Mouse (Mus musculus): ENCODE results near the gene Abl2. TPM values are rescaled to one million over a fixed set of nuclear protein-coding genes. Genes with fewer than 3 reads are reported as not detected.

Gene Abl2
- polyA plus RNA-seq, 1 experiment from 2014 or later, result 4.2 TPM

DNA sequence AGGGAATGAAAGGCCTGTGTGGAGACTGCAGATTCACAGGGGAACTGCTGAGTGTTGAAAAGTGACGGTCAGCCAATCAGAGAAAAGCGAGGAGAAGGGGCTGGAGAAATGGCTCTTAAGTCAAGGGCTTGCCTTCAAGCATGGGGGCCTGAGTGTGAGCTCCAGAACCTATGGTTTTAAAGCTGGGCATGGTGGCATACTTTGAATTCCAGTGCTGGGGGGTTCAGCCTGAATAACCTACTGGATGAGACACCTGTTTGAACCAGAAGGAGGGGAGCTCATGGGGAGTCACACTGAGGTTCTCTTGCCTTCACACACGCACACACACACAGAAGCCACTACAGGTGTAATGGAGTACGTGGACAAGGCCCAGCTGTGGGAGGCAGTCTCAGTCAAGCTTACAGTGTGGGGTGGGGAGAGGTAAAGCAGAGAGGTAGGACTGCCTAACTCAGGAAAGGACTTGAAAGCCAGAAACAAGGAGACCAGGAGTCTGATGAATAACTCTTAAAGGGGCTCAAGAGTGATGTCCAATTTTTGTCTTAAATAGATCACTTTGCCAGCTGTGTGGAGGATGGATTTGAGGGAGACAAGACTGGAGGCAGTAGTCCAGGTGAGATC lies 61.8 kb downstream of the Abl2 start:
- WGBS, result 53% methylated on average over 4 of the region's 4 CpGs
- H3K27ac ChIP-seq (replicated peaks in 1 of 2; ENCODE audit: control insufficient read depth in 1 of 2, insufficient read depth in 1 of 2, low read depth in 2 of 2, low read length in 2 of 2), result no peak overlapping the region
- ATAC-seq (ENCODE audit: insufficient number of reproducible peaks, insufficient read depth, low FRiP score, low read depth), result no peak

GRCm38 (mm10) chr1:156620951-156621350 lies 62.4 kb downstream of the Abl2 start:
- Histone ChIP-seq H3K36me3 (ENCODE audit: control insufficient read depth, insufficient read depth, low read length) (peaks cover 24% of the 10 kb centered on the region), H3K27ac (replicated peaks in 1 of 2; ENCODE audit: control insufficient read depth in 1 of 2, insufficient read depth in 1 of 2, low read depth in 2 of 2, low read length in 2 of 2) (no peak overlapping the region), H3K27me3 (ENCODE audit: control insufficient read depth, insufficient read depth, low read length) (no peaks in the 10 kb centered on the region), H3K4me3 (ENCODE audit: control insufficient read depth in 1 of 2, insufficient read depth in 1 of 2, low read depth in 1 of 2, low read length in 2 of 2) (no peak overlapping the region), H3K4me1 (ENCODE audit: control insufficient read depth in 2 of 2, insufficient read depth in 2 of 2, low read length in 2 of 2) (peaks cover 8 to 26% of the 10 kb centered on the region in 2 experiments), H3K9ac (ENCODE audit: low read length) (no peak overlapping the region), H3K9me3 (ENCODE audit: control insufficient read depth, low read length) (no peaks in the 10 kb centered on the region), H3K4me2 (ENCODE audit: low read length) (no peak overlapping the region)
- 83% methylated on average over 3 of the region's 3 CpGs for WGBS
- no peak for ATAC-seq (ENCODE audit: insufficient number of reproducible peaks, insufficient read depth, low FRiP score, low read depth)

More for the DNA sequence above, 61.8 kb downstream of the Abl2 start:
- Histone ChIP-seq H3K27me3 (ENCODE audit: control insufficient read depth, insufficient read depth, low read length) (no peaks in the 10 kb centered on the region), H3K9me3 (ENCODE audit: control insufficient read depth, low read length) (no peaks in the 10 kb centered on the region), H3K4me3 (ENCODE audit: control insufficient read depth in 1 of 2, insufficient read depth in 1 of 2, low read depth in 1 of 2, low read length in 2 of 2) (no peak overlapping the region), H3K9ac (ENCODE audit: low read length) (no peak overlapping the region), H3K36me3 (ENCODE audit: control insufficient read depth, insufficient read depth, low read length) (peaks cover 19% of the 10 kb centered on the region), H3K4me1 (ENCODE audit: control insufficient read depth in 2 of 2, insufficient read depth in 2 of 2, low read length in 2 of 2) (peaks cover 12 to 31% of the 10 kb centered on the region in 2 experiments), H3K4me2 (ENCODE audit: low read length) (no peak overlapping the region)

DNA sequence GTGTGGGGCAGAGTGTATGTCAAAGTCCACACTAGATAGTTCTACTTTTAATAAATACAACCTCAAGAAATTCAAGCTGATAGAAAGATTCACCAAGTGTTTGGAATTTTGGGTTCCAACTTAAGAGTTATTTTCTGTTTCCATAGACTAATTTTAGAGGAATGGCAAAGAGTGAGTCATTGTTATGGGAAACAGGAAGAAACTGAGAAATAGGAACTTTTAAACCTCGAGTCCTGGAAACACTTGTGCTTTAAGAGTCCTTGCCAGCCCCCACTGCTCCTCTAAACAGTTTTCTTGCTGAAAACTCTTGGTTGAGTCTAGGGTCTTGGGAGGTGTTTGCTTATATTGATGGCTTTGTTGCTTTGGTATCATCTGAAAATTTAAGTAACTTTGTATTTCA lies 65.6 kb downstream of the Abl2 start:
- 65% methylated on average over 1 of the region's 1 CpGs for WGBS
- Histone ChIP-seq H3K27me3 (ENCODE audit: control insufficient read depth, insufficient read depth, low read length) (no peaks in the 10 kb centered on the region), H3K4me1 (ENCODE audit: control insufficient read depth in 2 of 2, insufficient read depth in 2 of 2, low read length in 2 of 2) (peaks cover 4 to 6% of the 10 kb centered on the region in 2 experiments; a peak in 3 of 4 replicates), H3K27ac (replicated peaks in 1 of 2; ENCODE audit: control insufficient read depth in 1 of 2, insufficient read depth in 1 of 2, low read depth in 2 of 2, low read length in 2 of 2) (no peak overlapping the region), H3K36me3 (ENCODE audit: control insufficient read depth, insufficient read depth, low read length) (peaks cover 35% of the 10 kb centered on the region), H3K4me3 (ENCODE audit: control insufficient read depth in 1 of 2, insufficient read depth in 1 of 2, low read depth in 1 of 2, low read length in 2 of 2) (no peak overlapping the region), H3K4me2 (ENCODE audit: low read length) (no peak overlapping the region), H3K9me3 (ENCODE audit: control insufficient read depth, low read length) (no peaks in the 10 kb centered on the region), H3K9ac (ENCODE audit: low read length) (no peak overlapping the region)
- no peak for ATAC-seq (ENCODE audit: insufficient number of reproducible peaks, insufficient read depth, low FRiP score, low read depth)

DNA sequence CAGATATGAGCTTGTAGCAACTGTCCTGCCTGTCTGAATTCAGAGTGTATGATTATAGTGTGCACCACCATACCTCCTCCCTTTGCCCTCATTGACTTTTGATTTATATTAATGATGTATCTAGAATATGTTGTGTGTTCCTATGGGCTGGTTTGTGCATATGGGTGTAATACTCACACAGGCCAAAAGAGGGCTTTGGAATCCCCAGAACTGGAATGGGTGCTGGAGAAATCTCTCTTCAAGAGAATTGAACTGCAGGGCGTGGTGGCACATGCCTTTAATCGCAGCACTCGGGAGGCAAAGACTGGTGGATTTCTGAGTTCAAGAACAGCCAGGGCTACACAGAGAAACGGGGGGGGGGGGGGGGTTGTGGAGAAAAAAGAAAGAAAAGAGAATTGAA lies 68.1 kb downstream of the Abl2 start:
- no peaks in the 10 kb centered on the region for H3K9me3 ChIP-seq (ENCODE audit: control insufficient read depth, low read length)
- H3K4me3 ChIP-seq (ENCODE audit: control insufficient read depth in 1 of 2, insufficient read depth in 1 of 2, low read depth in 1 of 2, low read length in 2 of 2), result no peak overlapping the region
- H3K4me2 ChIP-seq (ENCODE audit: low read length), result no peak overlapping the region
- H3K27ac ChIP-seq (replicated peaks in 1 of 2; ENCODE audit: control insufficient read depth in 1 of 2, insufficient read depth in 1 of 2, low read depth in 2 of 2, low read length in 2 of 2), result no peak overlapping the region
- no peak for ATAC-seq (ENCODE audit: insufficient number of reproducible peaks, insufficient read depth, low FRiP score, low read depth)
- H3K27me3 ChIP-seq (ENCODE audit: control insufficient read depth, insufficient read depth, low read length), result no peaks in the 10 kb centered on the region
- no peak overlapping the region for H3K9ac ChIP-seq (ENCODE audit: low read length)
- peaks cover 58% of the 10 kb centered on the region for H3K36me3 ChIP-seq (ENCODE audit: control insufficient read depth, insufficient read depth, low read length)
- 90% methylated on average over 4 of the region's 4 CpGs for WGBS
- H3K4me1 ChIP-seq (ENCODE audit: control insufficient read depth in 2 of 2, insufficient read depth in 2 of 2, low read length in 2 of 2), result no peaks in the 10 kb centered on the region

- no peak for ATAC-seq (ENCODE audit: insufficient number of reproducible peaks, insufficient read depth, low FRiP score, low read depth)
- H3K4me2 ChIP-seq (ENCODE audit: low read length), result no peak overlapping the region
- H3K9ac ChIP-seq (ENCODE audit: low read length), result no peak overlapping the region
- WGBS, result 90% methylated on average over 8 of the region's 8 CpGs
- no peaks in the 10 kb centered on the region for H3K9me3 ChIP-seq (ENCODE audit: control insufficient read depth, low read length)
- H3K27ac ChIP-seq (replicated peaks in 1 of 2; ENCODE audit: control insufficient read depth in 1 of 2, insufficient read depth in 1 of 2, low read depth in 2 of 2, low read length in 2 of 2), result no peak overlapping the region
- no peaks in the 10 kb centered on the region for H3K4me1 ChIP-seq (ENCODE audit: control insufficient read depth in 2 of 2, insufficient read depth in 2 of 2, low read length in 2 of 2)
- H3K4me3 ChIP-seq (ENCODE audit: control insufficient read depth in 1 of 2, insufficient read depth in 1 of 2, low read depth in 1 of 2, low read length in 2 of 2), result no peak overlapping the region
- H3K27me3 ChIP-seq (ENCODE audit: control insufficient read depth, insufficient read depth, low read length), result no peaks in the 10 kb centered on the region
- peaks cover 74% of the 10 kb centered on the region for H3K36me3 ChIP-seq (ENCODE audit: control insufficient read depth, insufficient read depth, low read length)
Observed at GRCm38 (mm10) chr1:156629984-156630383, 71.4 kb downstream of the Abl2 start.

- H3K4me3 ChIP-seq (ENCODE audit: control insufficient read depth in 1 of 2, insufficient read depth in 1 of 2, low read depth in 1 of 2, low read length in 2 of 2), result no peak overlapping the region
- peaks cover 74% of the 10 kb centered on the region for H3K36me3 ChIP-seq (ENCODE audit: control insufficient read depth, insufficient read depth, low read length)
- no peaks in the 10 kb centered on the region for H3K27me3 ChIP-seq (ENCODE audit: control insufficient read depth, insufficient read depth, low read length)
- no peak for ATAC-seq (ENCODE audit: insufficient number of reproducible peaks, insufficient read depth, low FRiP score, low read depth)
- H3K4me1 ChIP-seq (ENCODE audit: control insufficient read depth in 2 of 2, insufficient read depth in 2 of 2, low read length in 2 of 2), result no peaks in the 10 kb centered on the region
- no peak overlapping the region for H3K9ac ChIP-seq (ENCODE audit: low read length)
- no peak overlapping the region for H3K27ac ChIP-seq (replicated peaks in 1 of 2; ENCODE audit: control insufficient read depth in 1 of 2, insufficient read depth in 1 of 2, low read depth in 2 of 2, low read length in 2 of 2)
- H3K9me3 ChIP-seq (ENCODE audit: control insufficient read depth, low read length), result no peaks in the 10 kb centered on the region
- no peak overlapping the region for H3K4me2 ChIP-seq (ENCODE audit: low read length)
Observed at GRCm38 (mm10) chr1:156630965-156631364, 72.4 kb downstream of the Abl2 start.

DNA sequence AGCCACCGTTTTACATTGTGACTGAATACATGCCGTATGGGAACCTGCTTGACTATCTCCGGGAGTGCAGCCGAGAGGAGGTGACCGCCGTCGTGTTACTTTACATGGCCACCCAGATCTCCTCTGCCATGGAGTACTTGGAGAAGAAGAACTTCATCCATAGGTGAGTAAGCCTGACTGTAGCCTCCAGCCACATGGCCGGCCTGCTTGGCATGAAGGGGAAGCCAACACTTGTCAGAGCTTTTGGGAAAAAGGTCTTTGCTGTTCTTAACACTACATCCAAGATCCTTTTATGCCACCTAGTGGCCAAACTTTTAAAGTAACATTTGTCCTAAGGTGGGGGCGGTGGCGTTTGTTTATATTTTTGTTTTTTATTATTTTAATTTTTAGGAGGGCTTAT lies 74.5 kb downstream of the Abl2 start:
- peaks cover 79% of the 10 kb centered on the region for H3K36me3 ChIP-seq (ENCODE audit: control insufficient read depth, insufficient read depth, low read length)
- no peak overlapping the region for H3K4me2 ChIP-seq (ENCODE audit: low read length)
- no peaks in the 10 kb centered on the region for H3K27me3 ChIP-seq (ENCODE audit: control insufficient read depth, insufficient read depth, low read length)
- H3K4me1 ChIP-seq (ENCODE audit: control insufficient read depth in 2 of 2, insufficient read depth in 2 of 2, low read length in 2 of 2), result no peaks in the 10 kb centered on the region
- no peak overlapping the region for H3K4me3 ChIP-seq (ENCODE audit: control insufficient read depth in 1 of 2, insufficient read depth in 1 of 2, low read depth in 1 of 2, low read length in 2 of 2)
- no peak overlapping the region for H3K9ac ChIP-seq (ENCODE audit: low read length)
- WGBS, result 75% methylated on average over 10 of the region's 10 CpGs
- no peaks in the 10 kb centered on the region for H3K9me3 ChIP-seq (ENCODE audit: control insufficient read depth, low read length)
- no peak overlapping the region for H3K27ac ChIP-seq (replicated peaks in 1 of 2; ENCODE audit: control insufficient read depth in 1 of 2, insufficient read depth in 1 of 2, low read depth in 2 of 2, low read length in 2 of 2)
- no peak for ATAC-seq (ENCODE audit: insufficient number of reproducible peaks, insufficient read depth, low FRiP score, low read depth)

- H3K4me2 ChIP-seq (ENCODE audit: low read length), result no peak overlapping the region
- peaks cover 79% of the 10 kb centered on the region for H3K36me3 ChIP-seq (ENCODE audit: control insufficient read depth, insufficient read depth, low read length)
- no peak overlapping the region for H3K9ac ChIP-seq (ENCODE audit: low read length)
- no peaks in the 10 kb centered on the region for H3K27me3 ChIP-seq (ENCODE audit: control insufficient read depth, insufficient read depth, low read length)
- ATAC-seq (ENCODE audit: insufficient number of reproducible peaks, insufficient read depth, low FRiP score, low read depth), result no peak
- no peak overlapping the region for H3K27ac ChIP-seq (replicated peaks in 1 of 2; ENCODE audit: control insufficient read depth in 1 of 2, insufficient read depth in 1 of 2, low read depth in 2 of 2, low read length in 2 of 2)
- no peaks in the 10 kb centered on the region for H3K9me3 ChIP-seq (ENCODE audit: control insufficient read depth, low read length)
- WGBS, result 80% methylated on average over 2 of the region's 2 CpGs
- no peaks in the 10 kb centered on the region for H3K4me1 ChIP-seq (ENCODE audit: control insufficient read depth in 2 of 2, insufficient read depth in 2 of 2, low read length in 2 of 2)
- H3K4me3 ChIP-seq (ENCODE audit: control insufficient read depth in 1 of 2, insufficient read depth in 1 of 2, low read depth in 1 of 2, low read length in 2 of 2), result no peak overlapping the region
Observed at GRCm38 (mm10) chr1:156635148-156635547, 76.6 kb downstream of the Abl2 start.

Measured in heart, embryonic 14.5 days (tissue).